Mouse (Mus musculus) small intestine, adult 2 months (tissue): ENCODE data around the gene Anp32a.

Source experiments
- CTCF ChIP-seq: fragments of 200-500 bp; IDR thresholded peaks from 2 replicates; pipeline ENCODE4 v1.5.1; 2012; ENCODE audit warnings: low read depth, mild to moderate bottlenecking, control low read depth, inconsistent platforms, low read length, moderate library complexity, mixed read lengths; ENCODE audit not compliant: insufficient replicate concordance, insufficient read length; ENCODE audit errors: extremely low read depth
- POLR2A ChIP-seq: fragments of 200-500 bp; IDR thresholded peaks from 2 replicates; pipeline ENCODE4 v1.6.1; 2012; ENCODE audit warnings: low read depth, mild to moderate bottlenecking, control low read depth, inconsistent platforms, low read length, moderate library complexity

DNA sequence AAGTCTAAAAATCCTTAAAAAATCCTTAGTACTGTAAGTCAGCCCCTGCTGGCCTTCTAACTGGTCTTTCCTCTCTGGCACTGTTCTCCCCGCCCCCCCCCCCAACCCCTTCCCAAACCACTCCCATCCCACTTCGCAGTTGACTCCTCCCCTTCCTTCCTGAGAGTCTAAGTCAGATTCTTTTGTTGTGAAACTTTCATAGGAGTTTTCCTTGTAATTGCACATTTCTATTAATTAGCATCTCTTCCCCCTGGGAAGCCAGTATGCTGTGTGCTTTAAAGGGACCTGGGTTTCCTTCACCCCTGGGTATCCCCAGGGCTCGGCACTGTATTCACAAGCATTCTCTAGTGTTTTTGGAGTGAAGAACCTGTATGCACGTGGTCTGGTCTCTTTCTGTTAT is 10.1 kb downstream of the Anp32a start:
- TF ChIP-seq CTCF (no peak), POLR2A (no peak)
